Mouse (Mus musculus) heart, embryonic 10.5 days (tissue): Measurements from ENCODE around the gene Aph1c. TPM values are rescaled to one million over a fixed set of nuclear protein-coding genes. Genes with fewer than 3 reads are reported as not detected.

Source experiments
- polyA plus RNA-seq: library from polyadenylated mRNA; unstranded; fragments of >200 nt; fragmentation: Nextera tagmentation; extraction: Ambion mirVana; gene quantifications from 2 replicates; pipeline ENCODE4 v1.2.1, GENCODE M21; 2016

Aph1c gene
- polyA plus RNA-seq, 1 experiment from 2014 or later: 2.4 TPM

Other genes with a start within 250 kb of the Aph1c start
- 46.7 TPM in 2 replicates for gene Usp3, start 241.6 kb downstream of the Aph1c start, polyA plus RNA-seq
- gene Car12, start 121.0 kb downstream of the Aph1c start, polyA plus RNA-seq: 0.70 and 1.3 TPM in 2 replicates
- 7.7 and 7.9 TPM in 2 replicates for gene Aph1b, start 39.2 kb downstream of the Aph1c start, polyA plus RNA-seq
- 0.53 and 0.69 TPM in 2 replicates for gene Gm10647, start 37.7 kb downstream of the Aph1c start, polyA plus RNA-seq
- 21.1 and 21.3 TPM in 2 replicates for gene Rab8b, start 85.0 kb upstream of the Aph1c start, polyA plus RNA-seq
- gene Rps27l, start 111.4 kb upstream of the Aph1c start, polyA plus RNA-seq: 626 and 705 TPM in 2 replicates
- 10.1 and 11.4 TPM in 2 replicates for gene Lactb, start 140.8 kb upstream of the Aph1c start, polyA plus RNA-seq
- gene Tpm1, start 214.7 kb upstream of the Aph1c start, polyA plus RNA-seq: 2,990 and 4,096 TPM in 2 replicates